Mouse (Mus musculus): ENCODE measurements around the gene Tns1. TPM values are rescaled to one million over a fixed set of nuclear protein-coding genes. Genes with fewer than 3 reads are reported as not detected.
"Not testable (repeated sequence)": the region's sequence is repeated elsewhere in the genome, so short reads cannot be mapped to it uniquely, and the experiment has no call there.

The Tns1 gene
- 8.2 and 11.8 TPM in 2 replicates for polyA plus RNA-seq (2015; fragmentation: Nextera tagmentation; extraction: Ambion mirVana)

- Histone ChIP-seq H3K27ac (ENCODE audit: low read length) (no peak within 1 kb of the TSS), H3K4me3 (ENCODE audit: low read depth, low read length) (peak within 1 kb of the TSS; percentile 45), H3K9me3 (replicated peaks; ENCODE audit: control insufficient read depth, low read length, poor library complexity, severe bottlenecking) (no peaks in the 10 kb centered on the region), H3K36me3 (ENCODE audit: control insufficient read depth, insufficient read depth, low read length) (no peaks in the 10 kb centered on the region), H3K4me2 (ENCODE audit: low read length) (peak within 1 kb of the TSS; percentile 91), H3K4me1 (ENCODE audit: control insufficient read depth, insufficient read depth, low read length) (peaks cover 10% of the 10 kb centered on the region), H3K27me3 (ENCODE audit: control insufficient read depth, insufficient read depth, low read depth, low read length) (peaks cover 17% of the 10 kb centered on the region), H3K9ac (ENCODE audit: low read depth, low read length) (peak within 1 kb of the TSS; percentile 60)
- ATAC-seq, result peak; percentile 36
- WGBS, result under 1% methylated on average over 61 of the region's 84 CpGs
Measured at GRCm38 (mm10) chr1:74124021-74124981, at the start of gene Tns1. Gene Tns1, minus strand, starts transcription at chr1:74124449.

- 92% methylated on average over 3 of the region's 3 CpGs for WGBS
- H3K27me3 ChIP-seq (ENCODE audit: control insufficient read depth, insufficient read depth, low read depth, low read length), result no peaks in the 10 kb centered on the region; the same call in 1 of the 2 replicates
Measured at GRCm38 (mm10) chr1:74172722-74173121, 48.5 kb upstream of the Tns1 start.

GRCm38 (mm10) chr1:74169721-74170120 is 45.5 kb upstream of the Tns1 start:
- Histone ChIP-seq H3K27ac (ENCODE audit: low read length) (no peak overlapping the region), H3K9ac (ENCODE audit: low read depth, low read length) (no peak overlapping the region), H3K4me3 (ENCODE audit: low read depth, low read length) (no peak overlapping the region), H3K4me1 (ENCODE audit: control insufficient read depth, insufficient read depth, low read length) (no peaks in the 10 kb centered on the region), H3K4me2 (ENCODE audit: low read length) (no peak overlapping the region), H3K9me3 (replicated peaks; ENCODE audit: control insufficient read depth, low read length, poor library complexity, severe bottlenecking) (no peaks in the 10 kb centered on the region), H3K27me3 (ENCODE audit: control insufficient read depth, insufficient read depth, low read depth, low read length) (no peaks in the 10 kb centered on the region), H3K36me3 (ENCODE audit: control insufficient read depth, insufficient read depth, low read length) (no peaks in the 10 kb centered on the region)
- 91% methylated on average over 3 of the region's 3 CpGs for WGBS
- ATAC-seq, result no peak

More at GRCm38 (mm10) chr1:74172722-74173121, 48.5 kb upstream of the Tns1 start:
- H3K36me3 ChIP-seq (ENCODE audit: control insufficient read depth, insufficient read depth, low read length), result no peaks in the 10 kb centered on the region
- no peaks in the 10 kb centered on the region for H3K4me1 ChIP-seq (ENCODE audit: control insufficient read depth, insufficient read depth, low read length)
- H3K4me2 ChIP-seq (ENCODE audit: low read length), result no peak overlapping the region
- no peak overlapping the region for H3K9ac ChIP-seq (ENCODE audit: low read depth, low read length)
- no peak overlapping the region for H3K27ac ChIP-seq (ENCODE audit: low read length)
- H3K9me3 ChIP-seq (replicated peaks; ENCODE audit: control insufficient read depth, low read length, poor library complexity, severe bottlenecking), result no peaks in the 10 kb centered on the region
- no peak overlapping the region for H3K4me3 ChIP-seq (ENCODE audit: low read depth, low read length)
- ATAC-seq, result no peak

- H3K9me3 ChIP-seq (replicated peaks; ENCODE audit: control insufficient read depth, low read length, poor library complexity, severe bottlenecking), result no peaks in the 10 kb centered on the region
- no peaks in the 10 kb centered on the region for H3K4me1 ChIP-seq (ENCODE audit: control insufficient read depth, insufficient read depth, low read length)
- no peak overlapping the region for H3K27ac ChIP-seq (ENCODE audit: low read length)
- no peaks in the 10 kb centered on the region for H3K27me3 ChIP-seq (ENCODE audit: control insufficient read depth, insufficient read depth, low read depth, low read length)
- no peak overlapping the region for H3K4me3 ChIP-seq (ENCODE audit: low read depth, low read length)
- no peak for ATAC-seq
- H3K4me2 ChIP-seq (ENCODE audit: low read length), result no peak overlapping the region
- WGBS, result 88% methylated on average over 5 of the region's 5 CpGs
- H3K36me3 ChIP-seq (ENCODE audit: control insufficient read depth, insufficient read depth, low read length), result no peaks in the 10 kb centered on the region
- no peak overlapping the region for H3K9ac ChIP-seq (ENCODE audit: low read depth, low read length)
Measured at GRCm38 (mm10) chr1:74167136-74167535, 42.9 kb upstream of the Tns1 start.

DNA sequence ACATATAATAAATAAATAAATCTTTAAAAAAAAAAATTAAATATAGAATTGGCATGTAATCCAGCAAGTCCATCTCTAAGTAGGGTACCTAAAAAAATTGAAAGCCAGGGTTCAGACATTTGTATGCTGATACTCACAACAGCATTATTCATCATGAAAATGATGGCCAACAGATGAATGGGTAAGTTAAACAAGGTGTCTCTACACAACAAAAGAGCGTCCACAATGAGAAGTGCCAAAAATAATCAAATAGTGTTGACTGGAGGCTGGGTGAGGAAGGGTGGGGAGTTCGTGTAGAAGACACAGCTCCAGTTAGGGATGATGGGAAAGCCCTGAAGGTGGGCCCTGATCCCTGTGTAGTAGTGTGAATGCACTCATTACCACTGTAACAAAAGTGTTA is 35.8 kb upstream of the Tns1 start:
- no peak overlapping the region for H3K9ac ChIP-seq (ENCODE audit: low read depth, low read length)
- H3K4me2 ChIP-seq (ENCODE audit: low read length), result no peak overlapping the region
- no peak for ATAC-seq
- H3K4me3 ChIP-seq (ENCODE audit: low read depth, low read length), result no peak overlapping the region
- no peaks in the 10 kb centered on the region for H3K27me3 ChIP-seq (ENCODE audit: control insufficient read depth, insufficient read depth, low read depth, low read length)
- no peaks in the 10 kb centered on the region for H3K9me3 ChIP-seq (replicated peaks; ENCODE audit: control insufficient read depth, low read length, poor library complexity, severe bottlenecking)
- 77% methylated on average over 2 of the region's 2 CpGs for WGBS
- no peaks in the 10 kb centered on the region for H3K36me3 ChIP-seq (ENCODE audit: control insufficient read depth, insufficient read depth, low read length)
- no peaks in the 10 kb centered on the region for H3K4me1 ChIP-seq (ENCODE audit: control insufficient read depth, insufficient read depth, low read length)
- no peak overlapping the region for H3K27ac ChIP-seq (ENCODE audit: low read length)

DNA sequence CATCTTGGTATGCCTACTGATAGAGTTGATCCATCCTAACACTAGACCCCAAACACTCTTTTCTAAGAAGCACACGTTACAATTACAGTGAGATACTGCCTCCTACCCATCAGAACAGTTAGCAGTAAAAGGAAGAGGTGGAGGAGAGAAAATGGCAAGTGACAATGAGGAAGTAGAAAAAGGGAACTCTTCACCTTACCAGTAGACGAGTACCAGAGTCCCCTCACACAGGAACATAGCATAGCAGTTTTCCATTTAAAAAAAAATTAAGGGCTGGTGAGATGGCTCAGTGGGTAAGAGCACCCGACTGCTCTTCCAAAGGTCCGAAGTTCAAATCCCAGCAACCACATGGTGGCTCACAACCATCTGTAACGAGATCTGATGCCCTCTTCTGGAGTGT is 35.4 kb upstream of the Tns1 start:
- H3K9ac ChIP-seq (ENCODE audit: low read depth, low read length), result not testable (repeated sequence)

GRCm38 (mm10) chr1:74156381-74156910 is 32.2 kb upstream of the Tns1 start:
- Histone ChIP-seq H3K4me2 (ENCODE audit: low read length) (no peak overlapping the region), H3K36me3 (ENCODE audit: control insufficient read depth, insufficient read depth, low read length) (no peaks in the 10 kb centered on the region), H3K27me3 (ENCODE audit: control insufficient read depth, insufficient read depth, low read depth, low read length) (no peaks in the 10 kb centered on the region), H3K4me1 (ENCODE audit: control insufficient read depth, insufficient read depth, low read length) (no peaks in the 10 kb centered on the region), H3K4me3 (ENCODE audit: low read depth, low read length) (no peak overlapping the region), H3K9me3 (replicated peaks; ENCODE audit: control insufficient read depth, low read length, poor library complexity, severe bottlenecking) (no peaks in the 10 kb centered on the region), H3K27ac (ENCODE audit: low read length) (no peak overlapping the region), H3K9ac (ENCODE audit: low read depth, low read length) (no peak overlapping the region)
- ATAC-seq, result no peak
- 72% methylated on average over 14 of the region's 14 CpGs for WGBS

More for the DNA sequence above, 35.4 kb upstream of the Tns1 start:
- H3K36me3 ChIP-seq (ENCODE audit: control insufficient read depth, insufficient read depth, low read length); H3K4me3 ChIP-seq (ENCODE audit: low read depth, low read length); H3K27ac ChIP-seq (ENCODE audit: low read length); H3K4me2 ChIP-seq (ENCODE audit: low read length); H3K9me3 ChIP-seq (replicated peaks; ENCODE audit: control insufficient read depth, low read length, poor library complexity, severe bottlenecking); H3K27me3 ChIP-seq (ENCODE audit: control insufficient read depth, insufficient read depth, low read depth, low read length); ATAC-seq; H3K4me1 ChIP-seq (ENCODE audit: control insufficient read depth, insufficient read depth, low read length): not testable (repeated sequence)
- WGBS, result 88% methylated on average over 4 of the region's 5 CpGs

DNA sequence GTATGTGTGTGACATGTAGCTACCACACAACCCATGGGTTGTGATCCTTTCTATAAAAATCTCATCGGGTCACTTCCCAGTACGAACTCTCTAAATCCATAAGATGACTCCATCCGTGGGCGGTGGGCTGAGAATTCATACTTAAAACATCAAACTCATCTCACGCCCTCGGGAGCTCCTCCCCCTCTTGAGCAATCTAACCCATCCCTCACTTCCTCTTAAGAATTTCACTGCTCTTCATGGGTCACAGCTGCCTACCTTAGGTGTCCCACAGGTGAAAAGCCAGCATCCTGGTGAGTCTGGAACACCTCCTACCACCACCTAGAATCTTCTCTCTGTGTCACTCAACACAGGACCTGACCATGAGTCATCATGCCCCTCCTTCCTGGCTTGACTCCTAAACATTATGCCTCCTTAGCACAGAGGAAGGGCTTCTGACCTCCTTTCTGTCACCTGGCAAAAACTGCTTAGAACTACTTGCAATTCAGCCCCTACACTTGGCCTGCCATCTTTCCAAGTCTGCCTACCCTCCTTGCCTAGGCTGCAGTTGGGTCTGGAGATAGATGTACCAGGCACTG is 31.3 kb upstream of the Tns1 start:
- WGBS, result 92% methylated on average over 6 of the region's 6 CpGs

More for the DNA sequence above, 31.3 kb upstream of the Tns1 start:
- H3K9ac ChIP-seq (ENCODE audit: low read depth, low read length), result no peak overlapping the region
- no peaks in the 10 kb centered on the region for H3K4me1 ChIP-seq (ENCODE audit: control insufficient read depth, insufficient read depth, low read length)
- ATAC-seq, result no peak
- H3K4me2 ChIP-seq (ENCODE audit: low read length), result no peak overlapping the region
- no peaks in the 10 kb centered on the region for H3K36me3 ChIP-seq (ENCODE audit: control insufficient read depth, insufficient read depth, low read length)
- H3K4me3 ChIP-seq (ENCODE audit: low read depth, low read length), result no peak overlapping the region
- no peak overlapping the region for H3K27ac ChIP-seq (ENCODE audit: low read length)
- no peaks in the 10 kb centered on the region for H3K27me3 ChIP-seq (ENCODE audit: control insufficient read depth, insufficient read depth, low read depth, low read length)
- no peaks in the 10 kb centered on the region for H3K9me3 ChIP-seq (replicated peaks; ENCODE audit: control insufficient read depth, low read length, poor library complexity, severe bottlenecking)
